Mouse (Mus musculus): Measurements from ENCODE around the gene Grxcr1.

The Grxcr1 gene

GRCm38 (mm10) chr5:68031744-68032143 is at the start of gene Grxcr1:
Grxcr1 (plus strand) TSS chr5:68031835.
- no peak for DNase-seq (ENCODE audit: low spot score)

DNA sequence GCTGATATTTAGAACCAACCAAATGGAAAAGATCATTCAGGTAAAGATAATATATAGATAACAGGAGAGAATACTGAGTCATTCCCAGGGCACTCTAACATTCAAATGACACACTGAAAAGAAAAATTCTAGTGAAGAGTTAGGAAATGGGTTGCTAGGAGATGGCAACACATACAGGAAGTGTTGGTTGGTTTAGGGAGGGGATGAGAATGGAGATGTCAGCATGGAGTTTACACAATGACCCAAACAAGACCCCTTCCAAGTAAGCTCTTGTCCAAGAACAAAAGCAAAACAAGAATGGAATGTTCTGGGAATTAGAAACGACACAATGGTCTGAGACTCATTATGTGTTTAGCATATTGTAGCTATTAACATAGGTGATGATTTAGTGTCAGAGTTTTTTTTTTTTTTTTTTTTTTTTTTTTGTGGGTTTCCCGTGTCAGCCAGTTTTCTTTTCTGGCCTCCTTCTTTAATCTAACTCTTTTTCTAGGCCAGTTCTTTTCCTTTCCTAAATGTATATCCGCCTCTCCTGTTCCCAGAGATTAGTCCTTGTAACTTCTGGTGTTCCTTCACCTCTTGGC is 49.6 kb upstream of the Grxcr1 start:
- DNase-seq (ENCODE audit: low spot score), result no peak

- DNase-seq (ENCODE audit: low spot score), result no peak
Measured at GRCm38 (mm10) chr5:67990426-67990825, 41.2 kb upstream of the Grxcr1 start.

GRCm38 (mm10) chr5:68002611-68003010 is 29.0 kb upstream of the Grxcr1 start:
- no peak for DNase-seq (ENCODE audit: low spot score)

GRCm38 (mm10) chr5:68003904-68004303 is 27.7 kb upstream of the Grxcr1 start:
- no peak for DNase-seq (ENCODE audit: low spot score)

DNA sequence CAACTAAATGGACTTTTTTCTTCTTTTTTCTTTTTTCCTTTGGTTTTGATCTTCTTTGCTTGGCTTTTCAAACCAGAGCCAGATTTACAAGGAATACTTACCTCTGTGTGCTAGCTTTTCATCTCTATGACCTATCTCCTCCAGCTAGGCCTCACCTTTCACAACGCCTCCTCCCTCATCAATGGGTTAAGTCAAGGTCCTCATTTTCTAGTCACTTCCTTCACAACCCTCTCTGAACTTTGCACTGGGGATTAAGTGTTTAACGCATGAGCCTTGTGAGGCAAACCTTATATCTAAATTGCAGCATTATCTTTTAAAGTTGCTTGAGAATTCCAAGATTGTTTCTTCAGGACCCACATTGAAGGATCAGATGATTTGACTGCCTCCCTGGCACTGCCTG is 27.2 kb upstream of the Grxcr1 start:
- no peak for DNase-seq (ENCODE audit: low spot score)

GRCm38 (mm10) chr5:68007074-68007473 is 24.6 kb upstream of the Grxcr1 start:
- DNase-seq (ENCODE audit: low spot score), result no peak

DNA sequence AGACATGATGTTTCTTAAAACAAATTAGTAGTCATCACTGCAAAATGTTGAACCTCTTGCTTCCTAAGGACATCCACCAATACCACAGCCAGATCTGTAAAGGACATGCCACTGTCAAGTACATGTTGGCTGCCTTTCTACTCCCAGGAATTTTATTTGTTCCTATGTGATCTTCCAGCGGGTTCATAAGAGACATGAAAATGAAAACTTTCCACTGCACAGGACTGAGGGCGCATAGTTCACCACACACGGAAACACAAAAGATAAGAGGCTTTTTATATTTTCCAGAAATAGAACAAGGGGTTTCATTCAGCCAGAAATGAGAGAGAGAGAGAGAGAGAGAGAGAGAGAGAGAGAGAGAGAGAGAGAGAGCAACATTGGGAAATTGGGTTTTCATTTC is 20.1 kb upstream of the Grxcr1 start:
- DNase-seq (ENCODE audit: low spot score), result no peak

- peak; percentile 51 for DNase-seq (ENCODE audit: low spot score)
Measured at GRCm38 (mm10) chr5:68012618-68013017, 19.0 kb upstream of the Grxcr1 start.

DNA sequence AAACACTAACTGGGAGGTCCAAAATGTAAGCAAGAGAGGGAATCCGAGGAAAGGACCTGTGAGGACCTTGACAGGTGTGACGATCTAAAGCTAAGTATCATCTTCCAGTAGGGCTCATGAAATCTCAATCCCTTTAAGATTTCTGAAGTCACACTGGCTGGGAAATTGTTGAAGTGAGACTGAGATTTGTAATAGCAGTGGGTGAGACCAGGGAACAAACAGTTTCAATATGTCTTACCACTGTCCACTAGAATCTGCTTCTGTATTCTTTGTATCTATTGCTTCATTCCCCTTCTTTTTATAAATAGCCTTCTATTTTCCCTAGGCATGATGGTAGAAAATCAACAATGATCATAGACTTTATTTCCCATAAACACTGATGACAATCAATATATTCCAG is 10.8 kb upstream of the Grxcr1 start:
- DNase-seq (ENCODE audit: low spot score), result no peak

DNA sequence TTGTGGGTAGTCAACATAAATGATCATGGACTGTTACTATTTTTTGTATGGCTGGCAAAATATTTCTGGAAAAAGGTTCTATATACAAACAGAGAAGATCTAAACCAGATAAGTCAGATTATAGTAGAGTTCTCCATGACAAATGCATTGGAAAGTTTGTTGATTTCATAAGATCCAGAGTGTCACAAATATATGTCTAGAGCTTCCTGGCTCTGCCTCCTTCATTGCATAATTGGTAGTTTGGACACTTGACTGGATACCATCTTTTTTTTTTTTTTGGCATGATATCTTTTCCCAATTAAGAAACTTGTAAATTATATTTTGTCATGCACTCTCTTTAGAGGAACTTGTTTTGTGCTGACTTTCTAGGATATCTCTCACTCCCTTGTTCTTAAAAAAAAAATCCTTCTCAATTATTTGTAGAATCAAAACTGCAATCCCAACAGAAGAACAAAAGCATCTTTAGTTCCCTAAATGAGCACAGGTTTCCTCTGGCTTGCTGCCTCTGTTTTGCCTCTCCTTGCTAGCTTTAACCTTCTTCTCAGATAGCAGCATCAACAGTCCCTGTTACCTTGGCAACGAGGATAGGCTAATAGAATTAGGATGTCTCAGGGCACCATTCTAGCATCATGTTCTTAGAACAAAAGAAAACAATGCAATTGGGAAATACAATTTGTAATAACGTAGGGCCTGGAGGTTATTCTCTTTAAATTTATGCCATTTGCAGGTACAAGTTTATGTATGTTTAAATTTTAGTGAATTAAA is 4.8 kb upstream of the Grxcr1 start:
- DNase-seq (ENCODE audit: low spot score), result no peak

- DNase-seq (ENCODE audit: low spot score), result no peak
Measured at GRCm38 (mm10) chr5:68027474-68027873, 4.2 kb upstream of the Grxcr1 start.

GRCm38 (mm10) chr5:68033345-68033744 is 1.7 kb downstream of the Grxcr1 start:
- DNase-seq (ENCODE audit: low spot score), result no peak

GRCm38 (mm10) chr5:68039077-68039476 is 7.4 kb downstream of the Grxcr1 start:
- DNase-seq (ENCODE audit: low spot score), result no peak

DNA sequence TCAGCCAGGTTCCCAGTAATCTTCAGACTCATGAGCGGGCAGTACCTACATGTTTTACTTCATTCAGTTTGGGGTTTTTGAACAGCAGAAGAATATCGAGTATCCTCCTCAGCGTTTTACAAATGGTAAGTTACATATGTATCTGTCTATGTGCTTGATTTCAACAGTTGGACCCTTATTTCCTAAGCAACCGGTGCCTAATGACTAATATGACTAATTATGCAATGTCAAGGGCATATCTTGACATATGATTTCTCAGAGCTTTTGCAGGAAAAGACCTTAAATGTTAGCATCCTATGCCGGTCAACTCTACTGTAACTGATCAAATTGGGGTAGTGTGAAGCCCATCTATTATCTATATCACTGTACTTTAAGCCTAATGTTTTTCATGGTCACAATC is 11.7 kb downstream of the Grxcr1 start:
- DNase-seq (ENCODE audit: low spot score), result no peak

DNA sequence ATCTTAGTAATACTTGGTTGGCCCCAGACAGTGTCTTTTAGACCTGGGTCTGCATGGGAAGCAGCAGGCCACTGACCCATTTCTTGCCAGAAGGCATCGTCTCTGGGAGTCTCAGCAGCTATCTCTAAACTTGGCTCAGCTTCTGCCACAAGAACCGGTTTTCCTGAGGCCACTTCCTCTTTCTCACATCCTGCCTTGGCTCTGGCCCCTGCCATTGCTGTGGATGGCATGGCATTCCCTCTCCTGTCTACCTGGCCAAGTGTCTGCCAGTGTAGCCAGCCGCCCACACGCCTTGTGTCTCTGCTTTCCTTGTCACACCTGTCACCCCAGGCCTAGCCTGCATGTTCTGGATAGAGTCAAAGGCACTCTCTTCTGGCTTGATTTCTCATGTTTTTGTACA is 17.1 kb downstream of the Grxcr1 start:
- no peak for DNase-seq (ENCODE audit: low spot score)

- no peak for DNase-seq (ENCODE audit: low spot score)
Measured at GRCm38 (mm10) chr5:68049536-68049935, 17.9 kb downstream of the Grxcr1 start.

DNA sequence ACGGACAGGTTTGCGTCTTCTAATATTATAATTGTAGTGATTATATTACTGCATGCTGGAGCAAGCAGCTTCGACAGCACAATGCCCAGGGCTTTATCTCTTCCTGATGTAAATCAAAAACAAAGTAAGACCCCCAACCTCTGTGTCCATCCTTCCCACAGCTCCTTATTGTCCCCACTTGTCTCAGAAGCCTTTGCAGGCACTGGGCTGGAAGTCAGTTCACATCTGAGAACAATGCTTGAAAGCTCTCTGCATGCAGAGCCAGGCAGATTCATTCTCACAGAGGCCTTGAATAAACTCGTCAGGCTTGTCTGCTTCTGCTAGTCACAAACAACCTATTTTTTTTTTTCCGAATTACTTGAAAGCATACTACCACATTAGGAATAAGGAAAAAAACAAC is 19.5 kb downstream of the Grxcr1 start:
- no peak for DNase-seq (ENCODE audit: low spot score)

GRCm38 (mm10) chr5:68057574-68057973 is 25.9 kb downstream of the Grxcr1 start:
- DNase-seq (ENCODE audit: low spot score), result no peak

DNA sequence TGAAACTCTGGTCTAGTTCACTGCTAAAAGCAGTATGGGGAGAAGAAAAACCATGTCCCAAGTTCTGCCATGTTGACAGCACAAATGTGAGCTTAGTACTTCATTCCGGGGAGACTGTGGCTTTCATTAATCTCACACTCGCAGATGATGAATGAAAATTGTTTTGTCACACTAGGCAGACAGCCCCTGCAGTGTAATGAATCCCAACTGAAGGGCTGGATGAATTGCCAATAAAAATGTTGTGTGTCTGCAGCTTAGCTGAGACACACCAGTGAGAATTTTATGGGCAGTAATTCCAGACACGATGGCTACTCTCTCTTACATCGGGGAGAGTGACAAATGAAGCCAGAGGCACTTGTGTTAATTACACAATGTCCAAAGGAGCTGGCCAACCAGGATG is 37.1 kb downstream of the Grxcr1 start:
- DNase-seq (ENCODE audit: low spot score), result no peak

- no peak for DNase-seq (ENCODE audit: low spot score)
Measured at GRCm38 (mm10) chr5:68070308-68070707, 38.7 kb downstream of the Grxcr1 start.

GRCm38 (mm10) chr5:68071857-68072256 is 40.2 kb downstream of the Grxcr1 start:
- no peak for DNase-seq (ENCODE audit: low spot score)

GRCm38 (mm10) chr5:68086535-68087098 is 55.0 kb downstream of the Grxcr1 start:
- DNase-seq (ENCODE audit: low spot score), result no peak

DNA sequence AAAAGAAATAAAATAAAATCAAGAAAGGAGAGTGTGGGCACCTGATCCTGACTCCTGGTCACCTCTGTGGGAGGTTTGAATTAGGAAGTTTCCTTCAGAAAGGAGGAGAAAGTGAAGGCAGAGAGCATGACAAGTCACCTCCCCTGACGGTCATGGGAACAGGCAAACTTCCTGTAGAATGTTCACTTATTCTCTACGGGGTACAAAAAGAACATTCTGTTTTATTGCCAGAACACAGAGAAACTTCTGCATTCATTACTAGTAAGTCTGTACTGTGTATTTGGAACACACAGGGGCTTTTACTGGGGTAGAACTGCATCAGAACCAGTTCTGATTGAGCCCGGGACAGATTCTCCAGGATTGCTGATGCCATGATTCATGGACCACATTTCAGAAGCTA is 55.5 kb downstream of the Grxcr1 start:
- DNase-seq (ENCODE audit: low spot score), result no peak
